Mouse (Mus musculus): Measurements from ENCODE around the gene Kcnrg.

Kcnrg gene

GRCm38 (mm10) chr14:61645547-61645946 is 38.3 kb downstream of the Kcnrg start:
- DNase-seq (ENCODE audit: low spot score) = no peak

- peak; percentile 70 for DNase-seq (ENCODE audit: low spot score)
Observed at GRCm38 (mm10) chr14:61647182-61647880, 40.1 kb downstream of the Kcnrg start.

- peak; percentile 31 for DNase-seq (ENCODE audit: low spot score)
Observed at GRCm38 (mm10) chr14:61647881-61648684, 40.8 kb downstream of the Kcnrg start.

- peak; percentile 97 for DNase-seq (ENCODE audit: low spot score)
Observed at GRCm38 (mm10) chr14:61648685-61649504, 41.6 kb downstream of the Kcnrg start.

GRCm38 (mm10) chr14:61650291-61650960 is 43.2 kb downstream of the Kcnrg start:
- DNase-seq (ENCODE audit: low spot score) = peak; percentile 55

- DNase-seq (ENCODE audit: low spot score) = peak; percentile 82
Observed at GRCm38 (mm10) chr14:61656469-61656868, 49.2 kb downstream of the Kcnrg start.

- DNase-seq (ENCODE audit: low spot score) = no peak
Observed at GRCm38 (mm10) chr14:61661496-61661895, 54.2 kb downstream of the Kcnrg start.

- no peak for DNase-seq (ENCODE audit: low spot score)
Observed at GRCm38 (mm10) chr14:61662307-61662706, 55.0 kb downstream of the Kcnrg start.
